Comparison of ENCODE assay signal across 8 mouse cellular contexts in genomic region chr12:41438446-41438845, GRCm38 (mm10). TPM values are rescaled to one million over a fixed set of nuclear protein-coding genes. Genes with fewer than 3 reads are reported as not detected.
A peak's percentile ranks its signal among the peaks of the same experiment; 100 is the strongest.
DNase-seq lines count a peak whose midpoint lies in the region; ATAC-seq and TF ChIP-seq lines count a peak whose summit lies in the region.

No protein-coding gene starts in this region.

- no peak overlapping the region for H3K9ac ChIP-seq in liver, adult 2 months (ENCODE audit: low read depth, low read length)
- no peak overlapping the region for H3K9ac ChIP-seq in liver, embryonic 11.5 days (ENCODE audit: low read depth, low read length)
- no peak overlapping the region for H3K9ac ChIP-seq in heart, postnatal 0 days (replicated peaks; ENCODE audit: low read depth, low read length)
- no peak overlapping the region for H3K9ac ChIP-seq in lung, embryonic 15.5 days

- no peak for TF ChIP-seq EP300 in heart, postnatal 0 days (IDR thresholded peaks at IDR 0.05; ENCODE audit: low read depth)

- WGBS in liver, adult 2 months = 63% methylated on average over 4 of the region's 4 CpGs
- WGBS in liver, embryonic 11.5 days = 69% methylated on average over 4 of the region's 4 CpGs
- 54% methylated on average over 4 of the region's 4 CpGs for WGBS in cerebellum, adult 2 months
- WGBS in heart, postnatal 0 days = 32% methylated on average over 4 of the region's 4 CpGs
- WGBS in lung, embryonic 15.5 days = 30% methylated on average over 4 of the region's 4 CpGs

- no peaks in the 10 kb centered on the region for H3K27me3 ChIP-seq in liver, adult 2 months (ENCODE audit: control insufficient read depth, insufficient read depth, low read length)
- no peaks in the 10 kb centered on the region for H3K27me3 ChIP-seq in liver, embryonic 11.5 days (replicated peaks; ENCODE audit: control insufficient read depth, insufficient read depth, low read length)
- no peaks in the 10 kb centered on the region for H3K27me3 ChIP-seq in cerebellum, adult 2 months (ENCODE audit: control insufficient read depth, insufficient read depth, low read length)
- H3K27me3 ChIP-seq in heart, postnatal 0 days (ENCODE audit: control insufficient read depth, insufficient read depth, low read length) = no peaks in the 10 kb centered on the region
- no peaks in the 10 kb centered on the region for H3K27me3 ChIP-seq in lung, embryonic 15.5 days

- DNase-seq in liver, adult 2 months (ENCODE audit: extremely low read depth, low read depth, low spot score) = peak; percentile 35
- no peak for DNase-seq in liver, embryonic 11.5 days (ENCODE audit: low spot score)
- peak; percentile 15 to 21 for DNase-seq in cerebellum, adult 2 months
- DNase-seq in heart, postnatal 0 days (ENCODE audit: low spot score) = peak; percentile 23
- DNase-seq in left cerebral cortex, postnatal 25 days (ENCODE audit: low spot score in 2 of 2) = no peak
- DNase-seq in thymus, adult 18-20 months = no peak
- no peak for DNase-seq in right cerebral cortex, postnatal 4 days

- ATAC-seq in liver, embryonic 11.5 days (replicated peaks; ENCODE audit: low FRiP score) = no peak
- ATAC-seq in heart, postnatal 0 days (ENCODE audit: insufficient read depth, low read depth) = peak; percentile 78
- ATAC-seq in lung, embryonic 15.5 days (ENCODE audit: borderline replicate concordance, extremely low read depth, low FRiP score, low TSS enrichment) = peak; percentile 81

- TF ChIP-seq CTCF in liver, adult 2 months (IDR thresholded peaks at IDR 0.05; ENCODE audit: low read depth, low read length) = no peak
- TF ChIP-seq CTCF in cerebellum, adult 2 months (IDR thresholded peaks at IDR 0.05; ENCODE audit: borderline replicate concordance, insufficient read depth, low read depth, low read length) = no peak
- no peak for TF ChIP-seq CTCF in heart, postnatal 0 days (IDR thresholded peaks at IDR 0.05; ENCODE audit: low read depth)

- intact Hi-C loops in left cerebral cortex, postnatal 25 days (cut with DNase I) = no loop called here

- 0 out of 2 replicates have a peak, but pooled peaks cover 3% of the 10 kb centered on the region for H3K4me1 ChIP-seq in liver, adult 2 months (ENCODE audit: control insufficient read depth, insufficient read depth, low read length)
- H3K4me1 ChIP-seq in liver, embryonic 11.5 days (replicated peaks; ENCODE audit: control insufficient read depth, insufficient read depth, low read length) = no peaks in the 10 kb centered on the region
- no peaks in the 10 kb centered on the region for H3K4me1 ChIP-seq in cerebellum, adult 2 months (ENCODE audit: control insufficient read depth, insufficient read depth, low read length)
- no peaks in the 10 kb centered on the region for H3K4me1 ChIP-seq in heart, postnatal 0 days (ENCODE audit: control insufficient read depth, insufficient read depth)
- peaks cover 19% of the 10 kb centered on the region; the same call in 1 of the 2 replicates for H3K4me1 ChIP-seq in lung, embryonic 15.5 days

- no peaks in the 10 kb centered on the region for H3K36me3 ChIP-seq in liver, adult 2 months (ENCODE audit: control insufficient read depth, insufficient read depth, low read length)
- H3K36me3 ChIP-seq in liver, embryonic 11.5 days (ENCODE audit: control insufficient read depth, insufficient read depth, low read length) = no peaks in the 10 kb centered on the region
- no peaks in the 10 kb centered on the region for H3K36me3 ChIP-seq in heart, postnatal 0 days (replicated peaks; ENCODE audit: control insufficient read depth, insufficient read depth, low read length)
- H3K36me3 ChIP-seq in lung, embryonic 15.5 days = no peaks in the 10 kb centered on the region

- no peak overlapping the region for H3K4me2 ChIP-seq in liver, embryonic 11.5 days
- no peak overlapping the region for H3K4me2 ChIP-seq in heart, postnatal 0 days (ENCODE audit: low read depth, low read length)
- H3K4me2 ChIP-seq in lung, embryonic 15.5 days = no peak overlapping the region

- no peak overlapping the region for H3K4me3 ChIP-seq in liver, adult 2 months (ENCODE audit: insufficient read depth, low read depth, low read length)
- H3K4me3 ChIP-seq in liver, embryonic 11.5 days (ENCODE audit: low read depth, low read length) = no peak overlapping the region
- no peak overlapping the region for H3K4me3 ChIP-seq in cerebellum, adult 2 months (replicated peaks; ENCODE audit: insufficient read depth, low read depth, low read length)
- no peak overlapping the region for H3K4me3 ChIP-seq in heart, postnatal 0 days (ENCODE audit: low read depth, low read length)
- no peak overlapping the region for H3K4me3 ChIP-seq in lung, embryonic 15.5 days

- no peak overlapping the region for H3K27ac ChIP-seq in liver, adult 2 months (replicated peaks; ENCODE audit: insufficient read depth, low read depth, low read length)
- no peak overlapping the region for H3K27ac ChIP-seq in liver, embryonic 11.5 days (ENCODE audit: low read depth, low read length)
- no peak overlapping the region for H3K27ac ChIP-seq in cerebellum, adult 2 months (ENCODE audit: insufficient read depth, low read length)
- H3K27ac ChIP-seq in heart, postnatal 0 days (ENCODE audit: low read depth) = no peak overlapping the region
- peak overlapping the region; percentile 4; the same call in 1 of the 2 replicates for H3K27ac ChIP-seq in lung, embryonic 15.5 days

- peaks cover 3% of the 10 kb centered on the region; the same call in 1 of the 2 replicates for H3K79me2 ChIP-seq in liver, adult 2 months (ENCODE audit: control insufficient read depth, insufficient read depth, low read length)

- H3K9me3 ChIP-seq in liver, embryonic 11.5 days (ENCODE audit: control insufficient read depth, low read length) = no peaks in the 10 kb centered on the region
- H3K9me3 ChIP-seq in heart, postnatal 0 days (replicated peaks; ENCODE audit: control insufficient read depth, low read length) = no peaks in the 10 kb centered on the region
- H3K9me3 ChIP-seq in lung, embryonic 15.5 days = no peaks in the 10 kb centered on the region

- TF ChIP-seq POLR2A in liver, adult 2 months (IDR thresholded peaks at IDR 0.05; ENCODE audit: extremely low read depth, insufficient read depth, low read length) = no peak
- TF ChIP-seq POLR2A in cerebellum, adult 2 months (IDR thresholded peaks at IDR 0.05; ENCODE audit: borderline replicate concordance, insufficient read depth, low read length) = no peak

RNA-seq across cellular contexts. Expression of gene Lrrn3, which starts 47.8 kb away (rescaled TPM):
- 1.0 and 1.3 TPM in 2 replicates for total RNA-seq in liver, adult 2 months (2014; rRNA removed)
- 0.13 and 0.15 TPM in 2 replicates for polyA plus RNA-seq in liver, adult 2 months (2012; rRNA removed)
- 6.0 and 7.3 TPM in 2 replicates for polyA plus RNA-seq in liver, embryonic 11.5 days (2014; fragmentation: Nextera tagmentation; extraction: Ambion mirVana)
- 22.8 and 23.2 TPM in 2 replicates for polyA plus RNA-seq in cerebellum, adult 2 months (2012; rRNA removed)
- total RNA-seq in heart, postnatal 0 days (2014; rRNA removed; ENCODE audit: low replicate concordance) = 0.08 and 3.7 TPM in 2 replicates
- 0.66 and 0.69 TPM in 2 replicates for polyA plus RNA-seq in heart, postnatal 0 days (2015; fragmentation: Nextera tagmentation; extraction: Ambion mirVana)
- polyA plus RNA-seq in lung, embryonic 15.5 days (2015; fragmentation: Nextera tagmentation; extraction: Ambion mirVana) = 17.2 and 18.3 TPM in 2 replicates
- 10 to 100 TPM; 50.0 to 54.9 TPM for total RNA-seq in left cerebral cortex, postnatal 25 days (2021)

Comparison
In these comparisons a context has a peak if more than half of its experiments do, and no peak if none do; other contexts are left out.
1. DNase-seq: peak in liver, adult 2 months (single experiment), cerebellum, adult 2 months (2 of 2) and heart, postnatal 0 days (single experiment); none in liver, embryonic 11.5 days (single experiment), left cerebral cortex, postnatal 25 days (0 of 2), thymus, adult 18-20 months (0 of 2) and right cerebral cortex, postnatal 4 days (single experiment).